Mouse (Mus musculus) thymus, adult 2 months (tissue): ENCODE measurements around the gene Rbm44.
A peak's percentile ranks its signal among the peaks of the same experiment; 100 is the strongest.

Experiments used
- CTCF ChIP-seq: fragments of 200-500 bp; IDR thresholded peaks from 2 replicates; pipeline ENCODE4 v1.5.1; 2012; ENCODE audit warnings: mild to moderate bottlenecking, control low read depth, low read length, moderate library complexity, borderline replicate concordance; ENCODE audit not compliant: control insufficient read depth, poor library complexity, insufficient read depth; ENCODE audit errors: extremely low read depth
- POLR2A ChIP-seq: fragments of 200-500 bp; IDR thresholded peaks from 2 replicates; pipeline ENCODE4 v1.6.1; 2012; ENCODE audit warnings: mild to moderate bottlenecking, low read length, control low read depth, moderate library complexity; ENCODE audit not compliant: control insufficient read depth, poor library complexity, insufficient read depth; ENCODE audit errors: extremely low read depth

- TF ChIP-seq CTCF (0 out of 2 replicates have a peak, but pooled peaks have one; percentile 8), POLR2A (peak; percentile 78)
These were observed 48.4 kb downstream of the Rbm44 start for GRCm38 (mm10) chr1:91193242-91193641.
